Mouse (Mus musculus): ENCODE measurements at regions not wholly inside any gene's neighbourhood (a gene's known extent, or its start where the extent isn't known, plus 50 kb on each side); places are given as distances from the start of the nearest gene placed in this dataset.
"Not testable (repeated sequence)": the region's sequence is repeated elsewhere in the genome, so short reads cannot be mapped to it uniquely, and the experiment has no call there.

GRCm38 (mm10) chr11:22420003-22420723 lies 78.1 kb upstream of the Ehbp1 start:
- no peak for DNase-seq

- DNase-seq = no peak
Observed at GRCm38 (mm10) chr11:22421762-22422161, 79.7 kb upstream of the Ehbp1 start.

GRCm38 (mm10) chr11:22437140-22437850 lies 74.6 kb upstream of the Tmem17 start:
- peak; percentile 66 for DNase-seq

GRCm38 (mm10) chr11:22437851-22438215 lies 74.1 kb upstream of the Tmem17 start:
- no peak for DNase-seq

GRCm38 (mm10) chr11:22438441-22439066 lies 73.3 kb upstream of the Tmem17 start:
- DNase-seq = no peak

GRCm38 (mm10) chr11:22440521-22440920 lies 71.4 kb upstream of the Tmem17 start:
- DNase-seq = peak; percentile 54

- no peak for DNase-seq
Observed at GRCm38 (mm10) chr11:22453161-22453560, 58.7 kb upstream of the Tmem17 start.

- DNase-seq = no peak
Observed at GRCm38 (mm10) chr11:22456286-22456685, 55.6 kb upstream of the Tmem17 start.

- DNase-seq = no peak
Observed at GRCm38 (mm10) chr11:22457220-22457619, 54.7 kb upstream of the Tmem17 start.

GRCm38 (mm10) chr11:22458951-22459703 lies 52.8 kb upstream of the Tmem17 start:
- no peak for DNase-seq

- DNase-seq = not testable (repeated sequence)
Observed at GRCm38 (mm10) chr11:22461019-22461735, 50.7 kb upstream of the Tmem17 start.

Data from adrenal gland, postnatal 25 days (tissue).